Mouse (Mus musculus) testis, adult 2 months (tissue): ENCODE data around the gene Defa22.
"Not testable (repeated sequence)": the region's sequence is repeated elsewhere in the genome, so short reads cannot be mapped to it uniquely, and the experiment has no call there.

Source experiments
- CTCF ChIP-seq: fragments of 200-500 bp; IDR thresholded peaks from 2 replicates; pipeline ENCODE4 v1.5.1; 2012; ENCODE audit warnings: low read depth, mild to moderate bottlenecking, inconsistent platforms, low read length, moderate library complexity; ENCODE audit not compliant: control insufficient read depth, insufficient read depth, insufficient replicate concordance
- POLR2A ChIP-seq: fragments of 200-500 bp; IDR thresholded peaks from 2 replicates; pipeline ENCODE4 v1.6.1; 2012; ENCODE audit warnings: low read depth, mild to moderate bottlenecking, inconsistent platforms, low read length, moderate library complexity; ENCODE audit not compliant: control insufficient read depth

DNA sequence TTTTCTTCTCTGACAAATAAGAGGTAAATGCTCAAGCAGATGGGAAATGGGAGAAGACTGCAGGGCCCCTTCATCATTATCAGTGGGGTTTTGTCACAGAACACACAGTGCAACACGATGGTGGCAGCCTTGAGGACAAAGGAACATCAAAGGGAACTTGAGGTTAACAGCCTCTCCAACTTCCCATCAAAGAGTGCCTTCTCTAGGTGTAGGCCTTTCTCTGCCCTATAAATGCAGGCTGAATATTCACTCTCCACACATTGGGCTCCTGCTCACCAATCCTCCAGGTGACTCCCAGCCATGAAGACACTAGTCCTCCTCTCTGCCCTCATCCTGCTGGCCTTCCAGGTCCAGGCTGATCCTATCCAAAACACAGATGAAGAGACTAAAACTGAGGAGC, 29.2 kb downstream of the Defa22 start, which contains the start of gene Defa31:
- TF ChIP-seq CTCF, POLR2A: not testable (repeated sequence)
